Mouse (Mus musculus): ENCODE results near the gene Scd3. TPM values are rescaled to one million over a fixed set of nuclear protein-coding genes. Genes with fewer than 3 reads are reported as not detected.

Gene Scd3
- polyA plus RNA-seq, 1 experiment from 2014 or later = not detected

- Histone ChIP-seq H3K9ac (ENCODE audit: low read depth, low read length) (peak overlapping the region; percentile 76), H3K4me1 (replicated peaks; ENCODE audit: control insufficient read depth, insufficient read depth, low read length) (peaks cover 45% of the 10 kb centered on the region), H3K9me3 (ENCODE audit: control insufficient read depth, low read length) (no peaks in the 10 kb centered on the region), H3K4me2 (peak overlapping the region; percentile 97), H3K27ac (ENCODE audit: low read depth, low read length) (peak overlapping the region; percentile 97), H3K36me3 (ENCODE audit: control insufficient read depth, insufficient read depth, low read length) (peaks cover 22% of the 10 kb centered on the region), H3K27me3 (replicated peaks; ENCODE audit: control insufficient read depth, insufficient read depth, low read length) (no peaks in the 10 kb centered on the region), H3K4me3 (ENCODE audit: low read depth, low read length) (peak overlapping the region; percentile 88)
- ATAC-seq (replicated peaks; ENCODE audit: low FRiP score) = no peak
- WGBS = 27% methylated on average over 3 of the region's 3 CpGs
- DNase-seq (ENCODE audit: low spot score) = no peak
Measured at GRCm38 (mm10) chr19:44292483-44292882, 89.4 kb downstream of the Scd3 start.

GRCm38 (mm10) chr19:44292941-44293768 lies 90.1 kb downstream of the Scd3 start, which contains the start of gene Scd2:
Scd2 (plus strand) TSS chr19:44293674.
- no peaks in the 10 kb centered on the region for H3K27me3 ChIP-seq (replicated peaks; ENCODE audit: control insufficient read depth, insufficient read depth, low read length)
- WGBS = 4% methylated on average over 21 of the region's 21 CpGs
- H3K27ac ChIP-seq (ENCODE audit: low read depth, low read length) = peak within 1 kb of the TSS; percentile 97
- peak within 1 kb of the TSS; percentile 90 for H3K9ac ChIP-seq (ENCODE audit: low read depth, low read length)
- H3K4me2 ChIP-seq = peak within 1 kb of the TSS; percentile 97
- H3K36me3 ChIP-seq (ENCODE audit: control insufficient read depth, insufficient read depth, low read length) = peaks cover 29% of the 10 kb centered on the region
- no peaks in the 10 kb centered on the region for H3K9me3 ChIP-seq (ENCODE audit: control insufficient read depth, low read length)
- peak within 1 kb of the TSS; percentile 88 for H3K4me3 ChIP-seq (ENCODE audit: low read depth, low read length)
- H3K4me1 ChIP-seq (replicated peaks; ENCODE audit: control insufficient read depth, insufficient read depth, low read length) = peaks cover 47% of the 10 kb centered on the region
- DNase-seq (ENCODE audit: low spot score) = no peak
- peak; percentile 30 for ATAC-seq (replicated peaks; ENCODE audit: low FRiP score)

Other genes with a start within 250 kb of the Scd3 start
- 53.7 and 53.9 TPM in 2 replicates for gene Cpn1, start 216.7 kb upstream of the Scd3 start, polyA plus RNA-seq (2014; fragmentation: Nextera tagmentation; extraction: Ambion mirVana)
- 4.4 and 5.1 TPM in 2 replicates for gene Cyp2c23, start 174.1 kb upstream of the Scd3 start, polyA plus RNA-seq (2014; fragmentation: Nextera tagmentation; extraction: Ambion mirVana)
- gene Erlin1, start 133.5 kb upstream of the Scd3 start, polyA plus RNA-seq (2014; fragmentation: Nextera tagmentation; extraction: Ambion mirVana) = 22.4 and 24.2 TPM in 2 replicates
- 42.2 and 44.4 TPM in 2 replicates for gene Chuk, start 95.8 kb upstream of the Scd3 start, polyA plus RNA-seq (2014; fragmentation: Nextera tagmentation; extraction: Ambion mirVana)
- 39.7 and 42.3 TPM in 2 replicates for gene Cwf19l1, start 67.4 kb upstream of the Scd3 start, polyA plus RNA-seq (2014; fragmentation: Nextera tagmentation; extraction: Ambion mirVana)
- gene Bloc1s2, start 56.8 kb upstream of the Scd3 start, polyA plus RNA-seq (2014; fragmentation: Nextera tagmentation; extraction: Ambion mirVana) = 83.3 and 93.0 TPM in 2 replicates
- gene Pkd2l1, start 10.8 kb upstream of the Scd3 start, polyA plus RNA-seq (2014; fragmentation: Nextera tagmentation; extraction: Ambion mirVana) = not detected in 2 replicates
- 212 and 231 TPM in 2 replicates for gene Scd2, start 90.4 kb downstream of the Scd3 start, polyA plus RNA-seq (2014; fragmentation: Nextera tagmentation; extraction: Ambion mirVana)
- gene Scd4, start 129.8 kb downstream of the Scd3 start, polyA plus RNA-seq (2014; fragmentation: Nextera tagmentation; extraction: Ambion mirVana) = 0.06 and 0.16 TPM in 2 replicates
- 11.0 and 12.0 TPM in 2 replicates for gene Scd1, start 204.6 kb downstream of the Scd3 start, polyA plus RNA-seq (2014; fragmentation: Nextera tagmentation; extraction: Ambion mirVana)

Data from liver, embryonic 11.5 days (tissue).